Mouse (Mus musculus) adrenal gland, postnatal 4 days (tissue): ENCODE data around the gene Gm12569. TPM values are rescaled to one million over a fixed set of nuclear protein-coding genes. Genes with fewer than 3 reads are reported as not detected.

ENCODE experiments used
- DNase-seq, 2 experiments: peaks; one replicate each; pipeline ENCODE4 v3.0.0; 2021 to 2022; ENCODE audit warnings: low spot score in 2 of 2, mixed read lengths in 2 of 2
- long read RNA-seq, 2 experiments: library from polyadenylated mRNA; stranded (forward); transcript quantifications; one replicate each; pipeline ENCODE4 v2.0.0; 2021
- total RNA-seq, 2 experiments: library from RNA; stranded (reverse); gene quantifications; 2 replicates each; pipeline ENCODE4 v1.2.3; 2021

Gm12569 gene
- total RNA-seq = not detected
- long read RNA-seq, experiment 1 = 0 reads
- long read RNA-seq, experiment 2 = 0 reads

GRCm38 (mm10) chr11:51220308-51220707, at the start of gene Gm12569:
TSS of gene Gm12569 (plus strand) at chr11:51220473.
- DNase-seq = no peak

- DNase-seq = no peak
Observed at GRCm38 (mm10) chr11:51202726-51203125, 17.5 kb upstream of the Gm12569 start.

- DNase-seq = no peak
Observed at GRCm38 (mm10) chr11:51207758-51208157, 12.5 kb upstream of the Gm12569 start.

GRCm38 (mm10) chr11:51211426-51211825, 8.8 kb upstream of the Gm12569 start:
- no peak for DNase-seq

GRCm38 (mm10) chr11:51214021-51214420, 6.3 kb upstream of the Gm12569 start:
- DNase-seq = no peak

- no peak for DNase-seq
Observed at GRCm38 (mm10) chr11:51219396-51219980, 785 bp upstream of the Gm12569 start.

GRCm38 (mm10) chr11:51227104-51227503, 6.8 kb downstream of the Gm12569 start:
- DNase-seq = no peak

- DNase-seq = no peak
Observed at GRCm38 (mm10) chr11:51234626-51235025, 14.4 kb downstream of the Gm12569 start.

GRCm38 (mm10) chr11:51242897-51243296, 22.6 kb downstream of the Gm12569 start:
- no peak for DNase-seq

GRCm38 (mm10) chr11:51257006-51257405, 36.7 kb downstream of the Gm12569 start:
- no peak for DNase-seq

- DNase-seq = no peak
Observed at GRCm38 (mm10) chr11:51261680-51262219, 41.5 kb downstream of the Gm12569 start, which contains the start of gene Clk4. TSS of gene Clk4 (plus strand) at chr11:51261730.

GRCm38 (mm10) chr11:51262342-51263285, 42.3 kb downstream of the Gm12569 start, which contains the start of gene BC049762:
TSS of gene BC049762 (minus strand) at chr11:51263046.
- DNase-seq = peak; percentile 97 to 98

- DNase-seq = peak; percentile 52 to 53
Observed at GRCm38 (mm10) chr11:51263286-51263831, 43.1 kb downstream of the Gm12569 start.

GRCm38 (mm10) chr11:51264352-51264751, 44.1 kb downstream of the Gm12569 start:
- DNase-seq = no peak

- no peak for DNase-seq
Observed at GRCm38 (mm10) chr11:51265326-51265725, 45.1 kb downstream of the Gm12569 start.

GRCm38 (mm10) chr11:51274418-51274817, 54.1 kb downstream of the Gm12569 start:
- no peak for DNase-seq

Other genes with a start within 250 kb of the Gm12569 start
- gene Olfr1377, start 238.5 kb upstream of the Gm12569 start, total RNA-seq = not detected
- not detected for gene Olfr51, start 216.9 kb upstream of the Gm12569 start, total RNA-seq
- gene Olfr54, start 206.2 kb upstream of the Gm12569 start, total RNA-seq = under 1 TPM; 0.45 to 0.67 TPM
- gene Olfr1375, start 172.4 kb upstream of the Gm12569 start, total RNA-seq = not detected
- 1 to 10 TPM; 7.1 to 8.7 TPM for gene Zfp354a, start 161.2 kb upstream of the Gm12569 start, total RNA-seq
- gene Clk4, start 41.3 kb downstream of the Gm12569 start, total RNA-seq = 100 to 1,000 TPM; 108 to 122 TPM
- under 1 TPM; 0.37 to 0.59 TPM for gene BC049762, start 42.6 kb downstream of the Gm12569 start, total RNA-seq
- 10 to 100 TPM; 23.3 to 26.0 TPM for gene Col23a1, start 69.4 kb downstream of the Gm12569 start, total RNA-seq